Mouse (Mus musculus): ENCODE data around the gene Olfr671. TPM values are rescaled to one million over a fixed set of nuclear protein-coding genes. Genes with fewer than 3 reads are reported as not detected.

The Olfr671 gene
- polyA plus RNA-seq, 1 experiment from 2014 or later = not detected

Other genes starting within 250 kb of the Olfr671 start
- not detected in 2 replicates for gene Usp17le, start 201.7 kb downstream of the Olfr671 start, polyA plus RNA-seq (2014; fragmentation: Nextera tagmentation; extraction: Ambion mirVana)
- gene Usp17lb, start 136.5 kb downstream of the Olfr671 start, polyA plus RNA-seq (2014; fragmentation: Nextera tagmentation; extraction: Ambion mirVana) = not detected in 2 replicates
- not detected in 2 replicates for gene Usp17la, start 122.1 kb downstream of the Olfr671 start, polyA plus RNA-seq (2014; fragmentation: Nextera tagmentation; extraction: Ambion mirVana)
- gene Olfr665, start 101.1 kb downstream of the Olfr671 start, polyA plus RNA-seq (2014; fragmentation: Nextera tagmentation; extraction: Ambion mirVana) = not detected in 2 replicates
- not detected in 2 replicates for gene Olfr666, start 83.2 kb downstream of the Olfr671 start, polyA plus RNA-seq (2014; fragmentation: Nextera tagmentation; extraction: Ambion mirVana)
- not detected in 2 replicates for gene Olfr667, start 57.6 kb downstream of the Olfr671 start, polyA plus RNA-seq (2014; fragmentation: Nextera tagmentation; extraction: Ambion mirVana)
- gene Olfr668, start 51.1 kb downstream of the Olfr671 start, polyA plus RNA-seq (2014; fragmentation: Nextera tagmentation; extraction: Ambion mirVana) = not detected in 2 replicates
- gene Olfr669, start 44.9 kb downstream of the Olfr671 start, polyA plus RNA-seq (2014; fragmentation: Nextera tagmentation; extraction: Ambion mirVana) = not detected in 2 replicates
- not detected in 2 replicates for gene Olfr670, start 16.5 kb downstream of the Olfr671 start, polyA plus RNA-seq (2014; fragmentation: Nextera tagmentation; extraction: Ambion mirVana)
- not detected in 2 replicates for gene Olfr672, start 22.9 kb upstream of the Olfr671 start, polyA plus RNA-seq (2014; fragmentation: Nextera tagmentation; extraction: Ambion mirVana)
- not detected in 2 replicates for gene Olfr675, start 49.3 kb upstream of the Olfr671 start, polyA plus RNA-seq (2014; fragmentation: Nextera tagmentation; extraction: Ambion mirVana)
- not detected in 2 replicates for gene Olfr676, start 53.6 kb upstream of the Olfr671 start, polyA plus RNA-seq (2014; fragmentation: Nextera tagmentation; extraction: Ambion mirVana)
- not detected in 2 replicates for gene Olfr677, start 72.2 kb upstream of the Olfr671 start, polyA plus RNA-seq (2014; fragmentation: Nextera tagmentation; extraction: Ambion mirVana)
- not detected in 2 replicates for gene Olfr678, start 85.3 kb upstream of the Olfr671 start, polyA plus RNA-seq (2014; fragmentation: Nextera tagmentation; extraction: Ambion mirVana)
- gene Olfr679, start 102.1 kb upstream of the Olfr671 start, polyA plus RNA-seq (2014; fragmentation: Nextera tagmentation; extraction: Ambion mirVana) = not detected in 2 replicates
- gene Olfr680-ps1, start 113.7 kb upstream of the Olfr671 start, polyA plus RNA-seq (2014; fragmentation: Nextera tagmentation; extraction: Ambion mirVana) = not detected in 2 replicates
- not detected in 2 replicates for gene Olfr681, start 137.7 kb upstream of the Olfr671 start, polyA plus RNA-seq (2014; fragmentation: Nextera tagmentation; extraction: Ambion mirVana)
- gene Olfr683, start 167.9 kb upstream of the Olfr671 start, polyA plus RNA-seq (2014; fragmentation: Nextera tagmentation; extraction: Ambion mirVana) = not detected in 2 replicates
- not detected in 2 replicates for gene Olfr684, start 184.5 kb upstream of the Olfr671 start, polyA plus RNA-seq (2014; fragmentation: Nextera tagmentation; extraction: Ambion mirVana)
- not detected in 2 replicates for gene Olfr685, start 206.9 kb upstream of the Olfr671 start, polyA plus RNA-seq (2014; fragmentation: Nextera tagmentation; extraction: Ambion mirVana)
- gene Olfr686, start 228.4 kb upstream of the Olfr671 start, polyA plus RNA-seq (2014; fragmentation: Nextera tagmentation; extraction: Ambion mirVana) = not detected in 2 replicates